Mouse (Mus musculus): ENCODE data around the gene Rsad1. TPM values are rescaled to one million over a fixed set of nuclear protein-coding genes. Genes with fewer than 3 reads are reported as not detected.

The Rsad1 gene
- 11.5 and 12.9 TPM in 2 replicates for polyA plus RNA-seq (2012; rRNA removed)
- polyA plus RNA-seq (2014; fragmentation: Nextera tagmentation; extraction: Ambion mirVana) = 2.2 and 3.9 TPM in 2 replicates

DNA sequence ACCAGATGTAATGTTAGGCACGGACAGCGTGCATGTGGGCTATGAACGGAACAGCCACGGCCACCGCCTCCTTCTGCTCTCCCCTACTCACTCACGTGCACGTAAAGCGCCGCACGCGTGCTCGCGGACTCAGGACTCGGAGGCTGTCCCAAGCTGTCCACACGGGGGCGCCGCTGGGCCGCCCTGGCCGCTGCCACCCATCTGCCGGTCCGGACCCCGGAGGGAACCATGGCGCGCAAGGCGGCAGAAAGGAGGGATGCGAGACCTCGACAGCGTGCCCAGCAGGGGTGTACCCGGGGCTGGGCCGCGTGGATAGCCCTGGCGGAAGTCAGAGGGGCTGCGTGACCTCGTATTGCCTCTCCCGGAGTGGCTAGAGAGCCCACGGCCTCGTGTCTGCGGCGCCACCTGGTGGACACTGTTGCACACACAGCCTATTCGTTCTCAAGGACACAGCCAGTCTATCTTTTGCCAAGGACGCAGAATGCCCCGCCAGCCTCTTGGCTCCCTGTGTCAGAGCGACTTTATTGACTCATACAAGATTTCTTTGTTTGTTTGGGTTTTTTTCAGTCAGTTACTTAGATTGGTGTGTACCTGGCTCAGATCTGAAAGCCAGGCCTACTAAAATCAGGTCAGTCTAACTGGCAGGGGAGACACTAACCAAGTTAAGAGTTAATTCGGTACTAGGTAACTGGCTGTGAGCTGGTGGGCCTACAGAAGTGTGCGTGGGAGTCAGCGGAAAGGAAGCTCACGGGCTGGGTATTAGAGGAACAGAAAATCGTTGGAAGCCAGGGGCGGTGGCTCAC, at the start of gene Rsad1:
TSS of gene Rsad1 (minus strand) at position 368 of the 803 bp plus-strand sequence.
- Histone ChIP-seq H3K9me3 (ENCODE audit: control insufficient read depth, low read length) (no peaks in the 10 kb centered on the region), H3K4me3 (replicated peaks; ENCODE audit: low read length) (peak within 1 kb of the TSS; percentile 57), H3K4me1 (ENCODE audit: control insufficient read depth, insufficient read depth, low read length) (peaks cover 12% of the 10 kb centered on the region), H3K9ac (ENCODE audit: low read depth, low read length, severe bottlenecking) (peak within 1 kb of the TSS; percentile 66), H3K27ac (replicated peaks; ENCODE audit: low read depth, low read length) (peak within 1 kb of the TSS; percentile 79), H3K36me3 (ENCODE audit: control insufficient read depth, insufficient read depth, low read length) (no peaks in the 10 kb centered on the region), H3K4me2 (replicated peaks; ENCODE audit: low read depth, low read length, severe bottlenecking) (peak within 1 kb of the TSS; percentile 78), H3K27me3 (ENCODE audit: control insufficient read depth, insufficient read depth, low read length) (no peaks in the 10 kb centered on the region)
- WGBS = 5% methylated on average over 46 of the region's 49 CpGs
- ATAC-seq (ENCODE audit: low FRiP score, low read depth) (peak; percentile 89), DNase-seq (ENCODE audit: low spot score) (peak; percentile 94)
- 0 out of 2 replicates have a peak, but pooled peaks have one; percentile 41 for TF ChIP-seq POLR2A (IDR thresholded peaks at IDR 0.05; ENCODE audit: borderline replicate concordance, extremely low read depth, insufficient read depth, insufficient read length)

DNA sequence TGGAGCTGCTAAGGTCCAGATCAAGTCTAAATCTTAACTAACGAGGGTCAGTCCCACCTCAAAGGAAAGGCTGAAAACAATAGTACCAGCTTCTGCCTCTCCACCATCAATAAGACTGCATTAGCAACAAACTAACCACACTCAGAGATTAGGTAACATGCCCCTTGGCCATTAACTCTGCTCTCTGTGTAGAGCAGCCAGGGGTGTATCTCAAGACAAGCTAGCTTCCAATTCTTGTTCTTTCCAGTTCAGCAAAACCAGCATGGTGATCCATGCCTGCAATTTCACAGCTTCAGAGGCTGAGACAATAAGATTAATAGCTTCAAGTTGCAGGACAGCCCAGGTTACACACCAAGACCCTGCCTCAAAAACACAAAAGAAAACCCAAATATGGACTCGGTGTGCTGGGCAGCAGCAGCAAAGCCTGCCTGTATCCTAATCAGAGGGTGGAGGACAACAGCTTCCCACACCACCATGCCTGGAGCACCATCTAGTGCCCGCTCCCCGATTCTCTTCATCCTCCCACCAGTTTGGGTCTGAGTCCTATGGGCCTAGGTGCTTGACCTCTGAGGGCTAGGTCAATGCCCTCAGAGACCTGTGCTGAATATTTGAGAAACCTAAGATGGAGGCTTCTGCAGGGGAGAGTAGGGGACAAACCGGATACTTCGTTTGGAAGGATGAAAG, 49.5 kb upstream of the Rsad1 start:
- no peak overlapping the region for H3K4me2 ChIP-seq (replicated peaks; ENCODE audit: low read depth, low read length, severe bottlenecking)

DNA sequence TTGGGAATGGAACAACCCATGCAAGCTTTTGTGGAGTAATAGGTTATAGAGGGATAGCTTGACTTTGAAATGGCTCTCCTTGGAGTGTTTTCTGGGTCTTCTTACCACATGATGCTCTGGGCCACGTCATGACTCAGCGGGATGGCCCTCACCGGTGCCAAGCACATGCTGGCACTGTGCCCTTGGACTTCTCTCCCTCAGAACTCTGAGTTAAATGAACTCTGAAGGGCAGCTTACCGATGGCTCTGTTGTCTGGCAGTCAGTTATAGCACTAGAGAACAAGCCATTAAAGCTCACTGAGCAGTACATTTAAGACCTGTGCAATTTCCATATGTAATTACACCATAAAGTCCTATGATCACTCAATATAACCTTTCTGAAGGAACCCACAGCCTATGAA, 48.3 kb upstream of the Rsad1 start:
- Histone ChIP-seq H3K36me3 (ENCODE audit: control insufficient read depth, insufficient read depth, low read length) (no peaks in the 10 kb centered on the region; the same call in 1 of the 2 replicates), H3K9me3 (ENCODE audit: control insufficient read depth, low read length) (no peaks in the 10 kb centered on the region), H3K27ac (replicated peaks; ENCODE audit: low read depth, low read length) (no peak overlapping the region), H3K9ac (ENCODE audit: low read depth, low read length, severe bottlenecking) (no peak overlapping the region), H3K4me3 (replicated peaks; ENCODE audit: low read length) (no peak overlapping the region), H3K4me1 (ENCODE audit: control insufficient read depth, insufficient read depth, low read length) (peaks cover 4% of the 10 kb centered on the region), H3K4me2 (replicated peaks; ENCODE audit: low read depth, low read length, severe bottlenecking) (no peak overlapping the region), H3K27me3 (ENCODE audit: control insufficient read depth, insufficient read depth, low read length) (no peaks in the 10 kb centered on the region)
- no peak for TF ChIP-seq POLR2A (IDR thresholded peaks at IDR 0.05; ENCODE audit: borderline replicate concordance, extremely low read depth, insufficient read depth, insufficient read length)
- WGBS = 65% methylated on average over 4 of the region's 4 CpGs
- ATAC-seq (ENCODE audit: low FRiP score, low read depth) (no peak), DNase-seq (ENCODE audit: low spot score) (no peak)

More for the DNA sequence above, 49.5 kb upstream of the Rsad1 start:
- Histone ChIP-seq H3K27ac (replicated peaks; ENCODE audit: low read depth, low read length) (no peak overlapping the region), H3K4me1 (ENCODE audit: control insufficient read depth, insufficient read depth, low read length) (peaks cover 6% of the 10 kb centered on the region), H3K9me3 (ENCODE audit: control insufficient read depth, low read length) (no peaks in the 10 kb centered on the region), H3K9ac (ENCODE audit: low read depth, low read length, severe bottlenecking) (no peak overlapping the region), H3K36me3 (ENCODE audit: control insufficient read depth, insufficient read depth, low read length) (no peaks in the 10 kb centered on the region; the same call in 1 of the 2 replicates), H3K4me3 (replicated peaks; ENCODE audit: low read length) (no peak overlapping the region), H3K27me3 (ENCODE audit: control insufficient read depth, insufficient read depth, low read length) (no peaks in the 10 kb centered on the region)
- no peak for TF ChIP-seq POLR2A (IDR thresholded peaks at IDR 0.05; ENCODE audit: borderline replicate concordance, extremely low read depth, insufficient read depth, insufficient read length)
- ATAC-seq (ENCODE audit: low FRiP score, low read depth) (no peak), DNase-seq (ENCODE audit: low spot score) (no peak)
- 68% methylated on average over 6 of the region's 6 CpGs for WGBS

DNA sequence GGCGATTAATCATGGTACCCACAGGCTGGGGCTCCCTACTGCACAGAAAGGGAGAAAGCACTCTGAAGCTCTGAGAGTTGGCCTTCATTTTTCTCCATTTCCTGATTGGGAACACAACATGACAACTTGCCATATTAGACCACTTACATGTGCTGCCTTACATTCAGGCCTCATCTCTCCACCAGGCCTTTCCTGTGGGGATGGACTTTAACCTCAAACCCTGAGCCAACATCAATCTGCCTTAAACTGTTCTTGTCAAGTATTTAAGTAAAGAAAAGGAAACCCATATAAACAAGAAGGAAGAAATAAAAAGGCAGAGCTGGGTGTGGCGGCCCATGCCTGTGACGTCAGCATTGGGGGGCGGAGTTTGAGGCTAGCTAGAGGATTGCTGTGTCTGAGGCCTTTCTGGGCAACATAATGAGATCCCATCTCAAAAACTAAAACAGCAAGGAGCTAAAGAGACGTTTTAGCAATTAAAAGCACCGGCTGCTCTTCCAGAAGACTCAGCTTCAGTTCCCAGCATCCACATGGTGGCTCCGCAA, 47.3 kb upstream of the Rsad1 start:
- no peak for TF ChIP-seq POLR2A (IDR thresholded peaks at IDR 0.05; ENCODE audit: borderline replicate concordance, extremely low read depth, insufficient read depth, insufficient read length)
- Histone ChIP-seq H3K4me1 (ENCODE audit: control insufficient read depth, insufficient read depth, low read length) (no peaks in the 10 kb centered on the region; the same call in 1 of the 2 replicates), H3K27ac (replicated peaks; ENCODE audit: low read depth, low read length) (no peak overlapping the region), H3K4me2 (replicated peaks; ENCODE audit: low read depth, low read length, severe bottlenecking) (no peak overlapping the region), H3K9me3 (ENCODE audit: control insufficient read depth, low read length) (no peaks in the 10 kb centered on the region), H3K9ac (ENCODE audit: low read depth, low read length, severe bottlenecking) (no peak overlapping the region), H3K4me3 (replicated peaks; ENCODE audit: low read length) (no peak overlapping the region), H3K36me3 (ENCODE audit: control insufficient read depth, insufficient read depth, low read length) (peaks cover 2% of the 10 kb centered on the region; the same call in 1 of the 2 replicates), H3K27me3 (ENCODE audit: control insufficient read depth, insufficient read depth, low read length) (no peaks in the 10 kb centered on the region)
- ATAC-seq (ENCODE audit: low FRiP score, low read depth) (no peak), DNase-seq (ENCODE audit: low spot score) (no peak)
- WGBS = 71% methylated on average over 7 of the region's 7 CpGs

DNA sequence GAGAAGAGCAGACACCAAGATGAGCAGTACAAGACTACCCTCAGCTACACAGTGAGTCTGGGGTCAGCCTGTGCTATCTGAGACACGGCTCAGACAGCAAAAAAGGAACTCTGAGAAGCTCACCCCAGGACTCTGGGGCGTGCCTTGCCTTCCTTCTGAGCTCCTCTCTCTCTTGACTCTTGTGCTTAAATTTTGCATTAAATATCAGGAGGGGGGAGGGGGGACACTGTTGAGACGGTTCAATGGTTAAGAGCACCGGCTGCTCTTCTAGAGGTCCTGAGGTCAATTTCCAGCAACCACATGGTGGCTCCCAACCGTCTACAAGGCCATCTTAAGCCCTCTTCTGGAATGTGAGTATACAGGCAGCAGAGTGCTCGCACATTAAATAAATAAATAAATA, 38.5 kb upstream of the Rsad1 start:
- ATAC-seq (ENCODE audit: low FRiP score, low read depth) (no peak), DNase-seq (ENCODE audit: low spot score) (no peak)
- WGBS = 83% methylated on average over 6 of the region's 6 CpGs
- H3K4me1 ChIP-seq (ENCODE audit: control insufficient read depth, insufficient read depth, low read length) = peaks cover 7% of the 10 kb centered on the region
- no peaks in the 10 kb centered on the region for H3K27me3 ChIP-seq (ENCODE audit: control insufficient read depth, insufficient read depth, low read length)
- TF ChIP-seq POLR2A (IDR thresholded peaks at IDR 0.05; ENCODE audit: borderline replicate concordance, extremely low read depth, insufficient read depth, insufficient read length) = no peak
- 0 out of 2 replicates have a peak, but pooled peaks cover 5% of the 10 kb centered on the region for H3K36me3 ChIP-seq (ENCODE audit: control insufficient read depth, insufficient read depth, low read length)
- no peak overlapping the region for H3K27ac ChIP-seq (replicated peaks; ENCODE audit: low read depth, low read length)
- no peak overlapping the region for H3K9ac ChIP-seq (ENCODE audit: low read depth, low read length, severe bottlenecking)
- no peak overlapping the region for H3K4me2 ChIP-seq (replicated peaks; ENCODE audit: low read depth, low read length, severe bottlenecking)
- H3K9me3 ChIP-seq (ENCODE audit: control insufficient read depth, low read length) = no peaks in the 10 kb centered on the region
- H3K4me3 ChIP-seq (replicated peaks; ENCODE audit: low read length) = no peak overlapping the region
